Mouse (Mus musculus) spleen, adult 18-20 months (tissue): ENCODE measurements around the gene Clptm1.
"Not testable (repeated sequence)": the region's sequence is repeated elsewhere in the genome, so short reads cannot be mapped to it uniquely, and the experiment has no call there.

Experiments
- DNase-seq, 2 experiments: peaks; one replicate each; pipeline ENCODE4 v3.0.0; 2022; ENCODE audit warnings: mixed read lengths in 2 of 2

The Clptm1 gene

GRCm38 (mm10) chr7:19691873-19692865 lies 27.3 kb upstream of the Clptm1 start, which contains the start of gene Apoc1:
Apoc1 (minus strand) TSS chr7:19692660.
- DNase-seq: no peak

GRCm38 (mm10) chr7:19691434-19691833 lies 26.6 kb upstream of the Clptm1 start:
- no peak for DNase-seq

GRCm38 (mm10) chr7:19690845-19691244 lies 26.0 kb upstream of the Clptm1 start:
- no peak for DNase-seq

- DNase-seq: no peak
These were observed 23.8 kb upstream of the Clptm1 start for GRCm38 (mm10) chr7:19688611-19689010.

- DNase-seq: no peak
These were observed 23.3 kb upstream of the Clptm1 start for GRCm38 (mm10) chr7:19688101-19688500.

GRCm38 (mm10) chr7:19686927-19687583 lies 22.2 kb upstream of the Clptm1 start:
- not testable (repeated sequence) for DNase-seq

GRCm38 (mm10) chr7:19686521-19686920 lies 21.7 kb upstream of the Clptm1 start:
- DNase-seq: no peak

- DNase-seq: no peak
These were observed 20.5 kb upstream of the Clptm1 start for GRCm38 (mm10) chr7:19685374-19685773.

GRCm38 (mm10) chr7:19683771-19684201 lies 19.0 kb upstream of the Clptm1 start:
- peak; percentile 50 to 54 for DNase-seq

GRCm38 (mm10) chr7:19682979-19683378 lies 18.1 kb upstream of the Clptm1 start:
- DNase-seq: no peak

GRCm38 (mm10) chr7:19681202-19681694 lies 16.4 kb upstream of the Clptm1 start, which contains the start of the genes Gm44805 and Apoc4:
Gm44805 (minus strand) TSS chr7:19681423.
Apoc4 (minus strand) TSS chr7:19681479.
- no peak for DNase-seq

- no peak for DNase-seq
These were observed 15.9 kb upstream of the Clptm1 start for GRCm38 (mm10) chr7:19680702-19681101.

- DNase-seq: no peak
These were observed 14.1 kb upstream of the Clptm1 start for GRCm38 (mm10) chr7:19678901-19679300.

GRCm38 (mm10) chr7:19677872-19678271 lies 13.0 kb upstream of the Clptm1 start, which contains the start of gene Apoc2:
Apoc2 (minus strand) TSS chr7:19677941.
- DNase-seq: no peak

GRCm38 (mm10) chr7:19676662-19677061 lies 11.8 kb upstream of the Clptm1 start:
- DNase-seq: no peak

- DNase-seq: no peak
These were observed 11.0 kb upstream of the Clptm1 start for GRCm38 (mm10) chr7:19675824-19676223.

- DNase-seq: no peak
These were observed 8.4 kb upstream of the Clptm1 start for GRCm38 (mm10) chr7:19673083-19673699.

- DNase-seq: no peak
These were observed 6.7 kb upstream of the Clptm1 start for GRCm38 (mm10) chr7:19671511-19671910.

GRCm38 (mm10) chr7:19668947-19669721 lies 4.3 kb upstream of the Clptm1 start:
- peak; percentile 76 to 87 for DNase-seq

GRCm38 (mm10) chr7:19667434-19667833 lies 2.6 kb upstream of the Clptm1 start:
- no peak for DNase-seq

- no peak for DNase-seq
These were observed 1.9 kb upstream of the Clptm1 start for GRCm38 (mm10) chr7:19666750-19667149.

GRCm38 (mm10) chr7:19664455-19664954 lies 328 bp downstream of the Clptm1 start:
- DNase-seq: no peak
